Mouse (Mus musculus) T-helper 1 cell (primary cell): ENCODE measurements around the gene Ipo9.
"Not testable (repeated sequence)": the region's sequence is repeated elsewhere in the genome, so short reads cannot be mapped to it uniquely, and the experiment has no call there.

Experiments
- in situ Hi-C: fragments of 300-600 bp; cut with MboI, MseI; formaldehyde crosslinking; loops from one replicate; pipeline ENCODE4 v1.15.1; 2025; ENCODE audit warnings: high pct_unique_total_duplicates

Ipo9 gene

GRCm38 (mm10) chr1:135430669-135431017 is 344 bp upstream of the Ipo9 start:
- in situ Hi-C loops: no loop called here

- in situ Hi-C loops: no loop called here
These were observed 2.9 kb downstream of the Ipo9 start for GRCm38 (mm10) chr1:135427390-135427789.

GRCm38 (mm10) chr1:135426645-135427044 is 3.7 kb downstream of the Ipo9 start:
- in situ Hi-C loops: no loop called here

GRCm38 (mm10) chr1:135422772-135423171 is 7.5 kb downstream of the Ipo9 start:
- in situ Hi-C loops: no loop called here

GRCm38 (mm10) chr1:135413996-135414395 is 16.3 kb downstream of the Ipo9 start:
- in situ Hi-C loops: no loop called here

GRCm38 (mm10) chr1:135412130-135412529 is 18.2 kb downstream of the Ipo9 start:
- in situ Hi-C loops: no loop called here

GRCm38 (mm10) chr1:135410967-135411366 is 19.3 kb downstream of the Ipo9 start:
- in situ Hi-C loops: no loop called here

GRCm38 (mm10) chr1:135408973-135409372 is 21.3 kb downstream of the Ipo9 start:
- in situ Hi-C loops: no loop called here

GRCm38 (mm10) chr1:135405356-135405755 is 24.9 kb downstream of the Ipo9 start:
- in situ Hi-C loops: no loop called here

- in situ Hi-C loops: no loop called here
These were observed 28.7 kb downstream of the Ipo9 start for GRCm38 (mm10) chr1:135401452-135402110.

GRCm38 (mm10) chr1:135399466-135399865 is 30.8 kb downstream of the Ipo9 start:
- in situ Hi-C loops: no loop called here

GRCm38 (mm10) chr1:135385161-135385560 is 45.1 kb downstream of the Ipo9 start:
- in situ Hi-C loops: no loop called here

- in situ Hi-C loops: no loop called here
These were observed 46.1 kb downstream of the Ipo9 start for GRCm38 (mm10) chr1:135384171-135384570.

GRCm38 (mm10) chr1:135381560-135381959 is 48.7 kb downstream of the Ipo9 start:
- in situ Hi-C loops: not testable (repeated sequence)

GRCm38 (mm10) chr1:135380071-135380991 is 50.0 kb downstream of the Ipo9 start:
- in situ Hi-C loops: no loop called here

GRCm38 (mm10) chr1:135379048-135379447 is 51.3 kb downstream of the Ipo9 start:
- in situ Hi-C loops: no loop called here

GRCm38 (mm10) chr1:135378576-135378975 is 51.7 kb downstream of the Ipo9 start:
- in situ Hi-C loops: no loop called here

GRCm38 (mm10) chr1:135374868-135375581 is 55.3 kb downstream of the Ipo9 start, which contains the start of gene Shisa4:
TSS of gene Shisa4 (minus strand) at chr1:135375237.
- in situ Hi-C loops: no loop called here

GRCm38 (mm10) chr1:135374175-135374867 is 56.0 kb downstream of the Ipo9 start:
- in situ Hi-C loops: no loop called here

- in situ Hi-C loops: no loop called here
These were observed 57.1 kb downstream of the Ipo9 start for GRCm38 (mm10) chr1:135373171-135373677.

GRCm38 (mm10) chr1:135369415-135369814 is 60.9 kb downstream of the Ipo9 start:
- in situ Hi-C loops: loop anchor here (10.0 kb wide), 1 partner anchor 215 kb away; no protein-coding TSS in a partner anchor
